Mouse (Mus musculus) hindbrain, embryonic 11.5 days (tissue): ENCODE results near the gene Gm11444. TPM values are rescaled to one million over a fixed set of nuclear protein-coding genes. Genes with fewer than 3 reads are reported as not detected.
A peak's percentile ranks its signal among the peaks of the same experiment; 100 is the strongest.

Experiments
- ATAC-seq: fragments of 200-750 bp; cut with Nextera tagmentation; 2 replicates; pipeline ENCODE4 v1.8.0; 2017; ENCODE audit warnings: mild to moderate bottlenecking, moderate TSS enrichment, moderate library complexity; ENCODE audit not compliant: low FRiP score
- DNase-seq: peaks from one replicate; pipeline ENCODE4 v3.0.0-alpha.2; 2015; ENCODE audit warnings: low spot score
- H3K27ac ChIP-seq: fragments of 300-500 bp; sonication (generic); 2 replicates; pipeline ENCODE4 v1.5.1; 2014; ENCODE audit warnings: mild to moderate bottlenecking, low read depth, low read length
- H3K27me3 ChIP-seq: fragments of 300-500 bp; sonication (generic); 2 replicates; pipeline ENCODE4 v1.6.1; 2014; ENCODE audit warnings: mild to moderate bottlenecking, low read length, moderate library complexity, mixed read lengths; ENCODE audit not compliant: control insufficient read depth, insufficient read depth
- H3K36me3 ChIP-seq: fragments of 300-500 bp; sonication (generic); 2 replicates; pipeline ENCODE4 v1.6.1; 2014; ENCODE audit warnings: mild to moderate bottlenecking, low read length, moderate library complexity, mixed read lengths; ENCODE audit not compliant: control insufficient read depth, insufficient read depth
- H3K4me1 ChIP-seq: fragments of 300-500 bp; sonication (generic); replicated peaks from 2 replicates; pipeline ENCODE4 v1.6.1; 2014; ENCODE audit warnings: low read length, mixed read lengths; ENCODE audit not compliant: control insufficient read depth, insufficient read depth
- H3K4me2 ChIP-seq: fragments of 300-500 bp; sonication (generic); replicated peaks from 2 replicates; pipeline ENCODE4 v1.6.1; 2014; ENCODE audit warnings: mild to moderate bottlenecking, low read depth, low read length
- H3K4me3 ChIP-seq: fragments of 300-500 bp; sonication (generic); 2 replicates; pipeline ENCODE4 v1.5.1; 2014; ENCODE audit warnings: low read depth, low read length
- H3K9ac ChIP-seq: fragments of 300-500 bp; sonication (generic); 2 replicates; pipeline ENCODE4 v1.6.1; 2014; ENCODE audit warnings: low read depth, low read length
- H3K9me3 ChIP-seq: fragments of 300-500 bp; sonication (generic); 2 replicates; pipeline ENCODE4 v1.6.1; 2016; ENCODE audit warnings: low read length; ENCODE audit not compliant: control insufficient read depth
- WGBS: fragments of 180-500 bp; shearing (Covaris S2); extraction: QIAGEN DNeasy Blood & Tissue Kit; methylation state at CpG from one replicate; pipeline ENCODE4 v1.1.7; 2014; 5-methylcytosine and 5-hydroxymethylcytosine counted together
- polyA plus RNA-seq: library from polyadenylated mRNA; unstranded; fragments of >200 nt; fragmentation: Nextera tagmentation; extraction: Ambion mirVana; gene quantifications from 2 replicates; pipeline ENCODE4 v1.2.1, GENCODE M21; 2014

Gene Gm11444
- polyA plus RNA-seq = not detected in 2 replicates

GRCm38 (mm10) chr11:85850233-85850632 is at the start of gene Gm11444:
TSS of gene Gm11444 (minus strand) at chr11:85850333.
- H3K27me3 ChIP-seq = peaks cover 9% of the 10 kb centered on the region
- no peaks in the 10 kb centered on the region for H3K36me3 ChIP-seq
- no peaks in the 10 kb centered on the region for H3K4me1 ChIP-seq
- WGBS = 86% methylated on average over 6 of the region's 6 CpGs
- ATAC-seq = no peak
- H3K9ac ChIP-seq = no peak within 1 kb of the TSS
- H3K9me3 ChIP-seq = no peaks in the 10 kb centered on the region
- H3K27ac ChIP-seq = no peak within 1 kb of the TSS
- no peak within 1 kb of the TSS for H3K4me3 ChIP-seq
- no peak for DNase-seq
- no peak within 1 kb of the TSS for H3K4me2 ChIP-seq

GRCm38 (mm10) chr11:85896335-85896985 is 46.3 kb upstream of the Gm11444 start:
- WGBS = 26% methylated on average over 9 of the region's 13 CpGs
- ATAC-seq (no peak), DNase-seq (no peak)
- Histone ChIP-seq H3K9me3 (no peaks in the 10 kb centered on the region), H3K36me3 (no peaks in the 10 kb centered on the region), H3K9ac (no peak overlapping the region), H3K27me3 (peaks cover 78% of the 10 kb centered on the region), H3K27ac (no peak overlapping the region), H3K4me1 (peaks cover 6% of the 10 kb centered on the region), H3K4me2 (no peak overlapping the region), H3K4me3 (no peak overlapping the region)

- Histone ChIP-seq H3K36me3 (no peaks in the 10 kb centered on the region), H3K27ac (no peak overlapping the region), H3K4me3 (peak overlapping the region; percentile 25), H3K27me3 (peaks cover 85% of the 10 kb centered on the region), H3K4me2 (peak overlapping the region; percentile 41), H3K4me1 (peaks cover 10% of the 10 kb centered on the region), H3K9me3 (no peaks in the 10 kb centered on the region), H3K9ac (peak overlapping the region; percentile 42; the same call in 1 of the 2 replicates)
- WGBS = 2% methylated on average over 43 of the region's 43 CpGs
- no peak for ATAC-seq
- peak; percentile 67 for DNase-seq
Measured at GRCm38 (mm10) chr11:85894731-85895545, 44.8 kb upstream of the Gm11444 start.

GRCm38 (mm10) chr11:85894136-85894530 is 44.0 kb upstream of the Gm11444 start:
- no peaks in the 10 kb centered on the region for H3K36me3 ChIP-seq
- H3K27ac ChIP-seq = no peak overlapping the region
- H3K4me3 ChIP-seq = no peak overlapping the region
- no peaks in the 10 kb centered on the region for H3K9me3 ChIP-seq
- ATAC-seq (no peak), DNase-seq (peak; percentile 36)
- no peak overlapping the region for H3K4me2 ChIP-seq
- H3K27me3 ChIP-seq = peaks cover 89% of the 10 kb centered on the region
- peaks cover 10% of the 10 kb centered on the region for H3K4me1 ChIP-seq
- H3K9ac ChIP-seq = no peak overlapping the region
- WGBS = 3% methylated on average over 3 of the region's 3 CpGs

GRCm38 (mm10) chr11:85893400-85894135 is 43.4 kb upstream of the Gm11444 start:
- Histone ChIP-seq H3K4me3 (no peak overlapping the region), H3K9me3 (no peaks in the 10 kb centered on the region), H3K4me2 (no peak overlapping the region), H3K36me3 (no peaks in the 10 kb centered on the region), H3K27me3 (peaks cover 94% of the 10 kb centered on the region), H3K4me1 (peaks cover 10% of the 10 kb centered on the region), H3K9ac (no peak overlapping the region), H3K27ac (no peak overlapping the region)
- ATAC-seq (no peak), DNase-seq (peak; percentile 57)
- WGBS = 2% methylated on average over 13 of the region's 13 CpGs

- Histone ChIP-seq H3K36me3 (no peaks in the 10 kb centered on the region), H3K4me1 (peaks cover 10% of the 10 kb centered on the region), H3K4me2 (no peak overlapping the region), H3K27me3 (peaks cover 90% of the 10 kb centered on the region), H3K9me3 (no peaks in the 10 kb centered on the region), H3K27ac (no peak overlapping the region), H3K9ac (no peak overlapping the region), H3K4me3 (no peak overlapping the region)
- DNase-seq (peak; percentile 40), ATAC-seq (no peak)
- WGBS = under 1% methylated on average over 6 of the region's 6 CpGs
Measured at GRCm38 (mm10) chr11:85892771-85893170, 42.6 kb upstream of the Gm11444 start.

GRCm38 (mm10) chr11:85891692-85892040 is 41.5 kb upstream of the Gm11444 start:
- 0% methylated on average over 2 of the region's 2 CpGs for WGBS
- H3K27ac ChIP-seq = no peak overlapping the region
- ATAC-seq = no peak
- H3K4me2 ChIP-seq = no peak overlapping the region
- H3K9ac ChIP-seq = no peak overlapping the region
- H3K4me1 ChIP-seq = peaks cover 10% of the 10 kb centered on the region
- no peaks in the 10 kb centered on the region for H3K9me3 ChIP-seq
- H3K27me3 ChIP-seq = peaks cover 82% of the 10 kb centered on the region
- DNase-seq = peak; percentile 47
- H3K4me3 ChIP-seq = no peak overlapping the region
- no peaks in the 10 kb centered on the region for H3K36me3 ChIP-seq

- no peak overlapping the region for H3K9ac ChIP-seq
- no peaks in the 10 kb centered on the region for H3K36me3 ChIP-seq
- ATAC-seq (no peak), DNase-seq (peak; percentile 52)
- peaks cover 82% of the 10 kb centered on the region for H3K27me3 ChIP-seq
- peaks cover 13% of the 10 kb centered on the region for H3K4me1 ChIP-seq
- no peak overlapping the region for H3K4me3 ChIP-seq
- H3K4me2 ChIP-seq = no peak overlapping the region
- no peak overlapping the region for H3K27ac ChIP-seq
- WGBS = 2% methylated on average over 13 of the region's 13 CpGs
- no peaks in the 10 kb centered on the region for H3K9me3 ChIP-seq
Measured at GRCm38 (mm10) chr11:85891010-85891691, 41.0 kb upstream of the Gm11444 start.
